Mouse (Mus musculus) heart, postnatal 0 days (tissue): Measurements from ENCODE around the gene Hist1h2bb.

Experiments
- CTCF ChIP-seq: IDR thresholded peaks from 2 replicates; pipeline ENCODE4 v1.5.1; 2016; ENCODE audit warnings: antibody characterized with exemption, control low read depth, low read depth
- EP300 ChIP-seq: IDR thresholded peaks from 2 replicates; pipeline ENCODE4 v1.6.1; 2016; ENCODE audit warnings: antibody characterized with exemption, low read depth

DNA sequence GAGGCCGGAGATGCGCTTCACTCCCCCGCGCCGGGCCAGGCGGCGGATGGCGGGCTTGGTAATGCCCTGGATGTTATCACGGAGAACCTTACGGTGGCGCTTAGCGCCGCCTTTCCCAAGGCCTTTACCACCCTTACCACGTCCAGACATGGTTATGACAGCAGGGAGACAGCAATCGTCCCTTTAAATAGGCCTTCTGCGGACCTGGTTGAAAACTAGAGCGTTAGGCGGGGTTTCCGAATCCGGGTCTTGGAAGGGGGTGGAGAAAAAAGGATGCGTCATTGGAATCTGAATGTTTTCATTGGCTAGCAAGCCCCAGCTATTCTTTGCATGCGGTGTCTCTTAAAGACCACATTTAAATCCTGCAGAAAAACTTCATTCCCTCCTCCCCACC lies 48.2 kb upstream of the Hist1h2bb start, which contains the start of gene Hist1h4c:
- TF ChIP-seq CTCF (no peak), EP300 (peak; percentile 98)
